Mouse (Mus musculus) thymus, postnatal 36 days (tissue): Measurements from ENCODE around the gene Stox2.

Experiments
- DNase-seq, 2 experiments: peaks; one replicate each; pipeline ENCODE4 v3.0.0; 2022; ENCODE audit warnings: mixed read lengths in 2 of 2

Gene Stox2

GRCm38 (mm10) chr8:47404852-47405251, 41.3 kb downstream of the Stox2 start:
- no peak for DNase-seq

DNA sequence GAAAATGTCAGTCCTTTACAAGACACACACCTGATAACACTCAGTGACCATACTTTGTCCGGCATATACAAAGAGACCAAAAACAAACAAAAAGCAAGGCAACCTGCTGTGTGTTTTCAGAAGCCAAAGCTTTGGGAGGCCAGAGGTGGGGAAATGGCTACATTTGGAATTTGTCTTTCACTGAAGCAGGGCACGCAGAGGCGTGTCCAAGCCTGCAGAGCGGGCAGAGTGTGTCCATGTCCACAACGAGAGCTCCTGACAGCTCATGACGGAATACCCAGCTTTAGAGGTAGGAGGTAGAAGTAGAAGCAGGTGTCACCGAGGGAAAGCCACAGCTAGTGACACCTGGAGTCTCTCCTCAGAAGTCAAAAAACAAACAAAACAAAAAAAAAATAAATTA, 53.2 kb downstream of the Stox2 start:
- DNase-seq: no peak

GRCm38 (mm10) chr8:47392290-47392689, 53.9 kb downstream of the Stox2 start:
- DNase-seq: no peak

GRCm38 (mm10) chr8:47391844-47392243, 54.3 kb downstream of the Stox2 start:
- DNase-seq: no peak

GRCm38 (mm10) chr8:47389430-47389829, 56.7 kb downstream of the Stox2 start:
- no peak for DNase-seq

GRCm38 (mm10) chr8:47388171-47388570, 58.0 kb downstream of the Stox2 start:
- DNase-seq: no peak

DNA sequence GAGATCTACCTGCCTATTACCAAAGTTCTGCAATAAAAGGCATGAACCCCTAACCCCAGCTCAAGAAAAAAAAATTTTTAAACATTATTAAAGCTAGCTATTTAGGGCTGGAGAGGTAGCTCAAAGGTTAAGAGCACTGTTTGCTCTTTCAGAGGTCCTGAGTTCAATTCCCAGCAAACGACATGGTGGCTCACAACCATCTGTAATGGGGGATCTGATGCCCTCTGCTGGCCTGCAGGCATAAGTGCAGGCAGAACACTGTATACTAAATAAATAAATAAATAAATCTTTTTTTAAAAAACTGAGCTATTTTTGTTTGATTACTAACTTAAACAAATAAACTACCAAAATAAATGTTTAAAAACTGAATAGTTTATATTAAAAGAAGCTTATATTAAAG, 60.4 kb downstream of the Stox2 start:
- no peak for DNase-seq

GRCm38 (mm10) chr8:47384151-47384550, 62.0 kb downstream of the Stox2 start:
- no peak for DNase-seq

DNA sequence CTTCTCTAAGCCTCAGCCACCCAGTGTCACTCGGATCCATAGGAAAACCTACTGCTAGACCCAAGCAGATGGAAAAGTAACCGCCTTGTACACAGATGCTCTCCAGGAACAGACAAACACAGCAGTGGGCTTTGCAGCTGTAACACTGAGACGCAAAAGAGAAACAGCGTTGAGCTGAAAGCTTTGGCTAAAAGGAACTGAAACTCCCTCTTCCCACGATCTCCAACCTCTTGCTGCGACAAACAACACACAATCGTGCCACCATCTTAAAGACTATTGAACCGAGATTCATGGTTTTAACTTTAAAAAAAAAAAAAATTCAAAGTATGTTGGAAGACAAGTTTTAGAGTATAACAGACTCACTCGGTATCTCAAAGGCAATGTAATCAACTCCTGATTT, 62.5 kb downstream of the Stox2 start:
- no peak for DNase-seq

- DNase-seq: no peak
These were observed 64.9 kb downstream of the Stox2 start for GRCm38 (mm10) chr8:47381216-47381615.

DNA sequence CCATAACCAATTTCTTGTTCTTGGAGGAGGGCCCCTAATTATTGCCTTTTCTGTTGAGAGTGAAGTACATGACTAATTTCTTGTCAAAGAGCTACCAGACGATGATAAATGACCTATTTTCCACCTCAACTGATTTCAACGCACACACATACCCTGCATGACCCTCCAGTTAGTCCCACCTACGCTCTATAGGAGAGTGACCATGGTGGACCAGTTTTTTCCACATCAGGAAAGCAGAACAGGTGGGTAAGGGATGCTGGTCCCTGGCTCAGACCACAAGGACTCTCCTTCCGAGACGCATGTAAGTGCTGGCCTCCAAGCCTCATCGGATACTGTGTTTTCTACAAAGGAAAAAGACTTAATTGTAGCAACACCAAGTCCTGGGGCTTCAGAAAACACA, 65.4 kb downstream of the Stox2 start:
- no peak for DNase-seq

DNA sequence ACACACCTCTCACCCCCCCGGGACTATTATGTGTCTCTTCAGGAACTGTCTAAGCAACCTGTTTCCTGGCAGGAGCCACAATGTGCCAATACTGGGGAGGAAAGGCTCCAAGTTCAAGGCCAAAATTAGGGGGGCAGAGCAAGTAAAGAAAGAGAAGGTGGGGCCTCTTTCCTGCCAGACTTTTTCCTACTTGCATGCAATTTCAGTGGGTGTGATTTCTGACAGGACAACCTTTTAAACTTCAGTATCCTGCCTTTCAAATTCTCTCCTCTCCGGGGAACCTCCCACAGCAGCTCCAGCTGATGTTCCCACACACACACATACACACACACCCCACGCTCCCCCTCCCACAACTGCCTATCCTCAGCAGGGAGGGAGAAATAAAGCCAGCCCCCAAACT, 66.1 kb downstream of the Stox2 start:
- DNase-seq: no peak

DNA sequence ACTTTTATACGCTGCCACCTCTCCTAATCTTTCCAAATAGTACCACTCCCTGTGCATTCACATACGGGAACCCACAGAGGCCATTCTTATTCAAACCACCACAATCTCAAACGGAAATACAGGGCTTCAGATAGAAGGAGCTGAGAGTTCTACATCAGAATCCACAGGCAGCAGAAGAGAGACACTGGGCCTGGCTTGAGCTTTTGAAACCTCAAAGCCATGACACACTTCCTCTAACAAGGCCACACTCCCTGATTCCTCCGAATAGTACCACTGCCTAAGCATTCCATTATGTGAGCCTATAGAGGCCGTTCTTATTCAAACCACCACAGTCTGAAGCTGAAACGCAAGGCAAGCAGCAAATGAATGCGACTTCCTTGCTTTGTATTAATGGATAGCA, 69.5 kb downstream of the Stox2 start:
- no peak for DNase-seq

DNA sequence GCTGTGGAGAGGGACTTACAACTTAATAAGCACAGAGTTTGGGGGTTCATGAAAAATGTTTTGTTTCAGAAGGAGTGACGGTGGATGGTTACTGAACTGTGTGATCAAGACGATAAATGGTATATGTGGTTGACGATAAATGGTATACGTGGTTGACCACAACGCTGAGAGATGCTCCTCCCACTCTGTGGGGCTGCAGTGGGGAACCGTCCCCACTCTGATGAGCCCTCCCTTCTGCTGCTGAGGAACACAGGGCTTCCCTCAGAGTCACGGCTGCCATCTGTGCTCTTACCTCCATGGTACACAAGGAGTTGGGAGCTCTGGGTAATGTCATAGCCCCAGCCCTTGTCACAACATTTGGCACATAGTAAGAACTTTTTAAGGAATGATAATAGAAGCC, 72.4 kb downstream of the Stox2 start:
- DNase-seq: peak in 1 of 2 experiments; percentile 12

GRCm38 (mm10) chr8:47371539-47371938, 74.6 kb downstream of the Stox2 start:
- no peak for DNase-seq

- no peak for DNase-seq
These were observed 75.1 kb downstream of the Stox2 start for GRCm38 (mm10) chr8:47371081-47371480.

DNA sequence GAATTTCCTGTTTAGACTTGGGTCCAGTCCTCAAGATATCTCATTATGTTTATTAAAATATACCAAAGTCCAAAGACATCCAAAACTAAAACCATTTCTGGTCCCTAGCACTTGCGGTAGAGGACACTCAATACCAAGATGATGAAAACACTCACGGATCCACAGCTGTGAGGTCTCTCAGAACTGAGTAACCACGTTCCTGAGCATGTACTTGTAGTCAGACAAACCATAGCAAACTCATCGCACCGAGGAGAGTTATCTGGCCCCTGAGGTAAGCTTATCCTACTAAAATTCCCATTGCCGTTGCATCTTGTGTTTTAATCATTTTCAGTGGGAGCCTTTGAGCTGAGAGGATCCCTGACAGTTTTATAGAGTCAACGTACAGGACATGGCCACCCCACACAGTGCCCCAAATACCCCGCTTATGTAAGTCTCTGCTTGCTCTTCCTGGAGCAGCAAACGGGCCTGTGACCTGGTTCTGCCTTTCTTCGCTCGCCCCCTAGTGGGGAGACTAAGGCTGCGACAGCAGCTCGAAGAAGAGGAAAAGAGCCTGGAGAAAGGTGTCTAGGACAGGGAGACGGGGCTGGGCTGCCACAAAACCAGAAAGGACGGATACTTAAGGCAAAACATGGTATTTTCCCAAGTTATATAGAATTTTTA, 75.6 kb downstream of the Stox2 start:
- DNase-seq: peak; percentile 62 to 66

- no peak for DNase-seq
These were observed 76.2 kb downstream of the Stox2 start for GRCm38 (mm10) chr8:47369949-47370348.

DNA sequence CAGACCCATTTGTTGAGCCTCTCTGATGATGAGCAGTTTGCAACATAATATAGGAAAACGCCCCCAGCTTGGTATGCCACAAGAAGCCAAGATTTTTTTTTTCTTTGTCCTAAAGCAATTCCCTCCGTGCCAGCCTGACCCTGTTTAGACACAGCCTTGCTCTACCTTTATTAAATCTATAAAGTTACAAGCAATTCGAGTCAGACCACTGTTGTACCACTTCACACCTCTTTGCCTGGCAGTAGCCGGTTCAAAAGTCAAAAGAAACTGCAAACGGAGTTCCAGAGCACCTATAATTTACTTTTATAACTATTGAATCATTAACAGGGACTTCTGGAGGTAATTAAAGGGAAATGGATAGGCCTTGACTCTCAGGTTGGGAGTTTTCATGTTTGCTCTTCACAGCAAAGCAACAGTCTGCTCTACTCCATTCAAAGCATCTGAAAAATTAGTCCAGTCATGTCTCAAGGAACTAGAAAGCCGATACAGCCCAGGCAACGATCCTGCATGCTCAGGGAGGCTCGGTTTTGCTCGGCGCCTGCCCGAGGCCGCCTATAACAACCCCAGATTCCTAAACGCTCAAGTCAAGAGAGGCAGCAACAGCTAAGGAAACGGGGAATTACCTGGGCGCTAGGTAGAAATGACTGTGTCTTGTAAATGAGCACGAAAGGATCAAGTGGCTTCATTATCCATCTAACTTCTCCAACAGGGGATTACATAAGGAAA, 77.0 kb downstream of the Stox2 start:
- DNase-seq: no peak

GRCm38 (mm10) chr8:47367029-47367428, 79.1 kb downstream of the Stox2 start:
- no peak for DNase-seq

GRCm38 (mm10) chr8:47363271-47363670, 82.9 kb downstream of the Stox2 start:
- DNase-seq: no peak

DNA sequence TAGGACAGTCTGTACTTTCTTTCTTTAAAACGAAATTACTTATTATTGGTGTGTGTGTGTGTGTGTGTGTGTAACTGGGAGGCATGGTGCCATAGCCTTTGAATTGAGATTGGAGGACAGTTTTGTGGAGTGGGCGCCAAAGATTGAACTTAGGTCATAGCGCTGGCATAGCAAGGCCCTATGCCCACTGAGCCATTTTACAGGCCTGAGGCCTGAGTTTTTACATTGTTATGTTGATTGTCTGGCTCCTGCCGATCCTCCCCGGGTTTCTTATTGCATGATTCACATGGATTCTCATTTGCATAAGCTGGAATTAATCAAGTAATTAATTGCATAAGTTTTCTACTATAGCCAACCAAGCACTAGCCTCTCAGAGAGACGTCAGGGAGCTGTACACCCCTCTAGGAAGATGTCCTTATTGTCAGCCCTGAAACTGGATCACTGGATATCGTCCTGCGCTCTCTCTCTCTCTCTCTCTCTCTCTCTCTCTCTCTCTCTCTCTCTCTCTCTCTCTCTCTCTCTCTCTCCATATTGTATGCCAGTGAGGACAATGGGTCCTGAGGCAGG, 90.7 kb downstream of the Stox2 start:
- no peak for DNase-seq

- no peak for DNase-seq
These were observed 91.5 kb downstream of the Stox2 start for GRCm38 (mm10) chr8:47354523-47355168.
